Mouse (Mus musculus) liver, adult (tissue): ENCODE data around the gene Gm3139.
"Not testable (repeated sequence)": the region's sequence is repeated elsewhere in the genome, so short reads cannot be mapped to it uniquely, and the experiment has no call there.

ENCODE experiments used
- GATA4 ChIP-seq: IDR thresholded peaks from 2 replicates; pipeline ENCODE4 v1.6.1; 2014; ENCODE audit warnings: mild to moderate bottlenecking, low read length; ENCODE audit not compliant: insufficient replicate concordance

Gm3139 gene

DNA sequence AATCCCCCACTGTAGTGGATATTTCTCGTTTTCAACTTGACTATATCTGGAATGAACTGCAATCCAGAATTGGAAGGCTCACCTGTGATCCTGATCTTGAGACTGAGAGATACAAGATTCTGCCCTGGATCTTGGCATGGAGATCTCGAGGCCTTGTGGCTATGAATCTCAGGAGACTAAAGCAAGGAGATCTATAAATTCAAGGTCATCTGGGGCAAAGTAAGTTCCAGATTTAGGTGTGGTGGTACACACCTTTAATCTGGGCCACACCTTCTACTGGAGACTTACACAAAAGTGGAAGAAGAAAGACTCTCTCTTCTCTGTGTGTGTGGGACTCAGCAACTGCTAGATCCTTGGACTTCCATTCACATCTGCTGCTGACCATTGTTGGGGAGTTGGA lies at the start of gene Gm3139:
Gm3139 (plus strand) TSS at position 301 of the 400 bp plus-strand sequence.
- TF ChIP-seq GATA4 = not testable (repeated sequence)
